Mouse (Mus musculus) brown adipose tissue, adult 24 weeks (tissue): ENCODE measurements around the gene Mid2. TPM values are rescaled to one million over a fixed set of nuclear protein-coding genes. Genes with fewer than 3 reads are reported as not detected.

Experiments
- H3K27ac ChIP-seq: fragments of 200-500 bp; replicated peaks from 2 replicates; pipeline ENCODE4 v1.5.1; 2012; ENCODE audit warnings: low read depth, mild to moderate bottlenecking, low read length
- H3K4me1 ChIP-seq: fragments of 200-500 bp; 2 replicates; pipeline ENCODE4 v1.6.1; 2012; ENCODE audit warnings: low read length, mixed read lengths; ENCODE audit not compliant: control insufficient read depth, insufficient read depth, insufficient read length
- H3K4me3 ChIP-seq: fragments of 200-500 bp; 2 replicates; pipeline ENCODE4 v1.5.1; 2012; ENCODE audit warnings: low read depth, mild to moderate bottlenecking, low read length, moderate library complexity; ENCODE audit not compliant: insufficient read depth
- polyA plus RNA-seq: library from polyadenylated mRNA; stranded (reverse); fragments of >200 nt; gene quantifications from 2 replicates; pipeline ENCODE4 v1.2.4, GENCODE M21; 2012; ENCODE audit not compliant: missing spikeins, insufficient read depth, insufficient read length

Gene Mid2
- polyA plus RNA-seq, 1 experiment = 8.5 TPM

DNA sequence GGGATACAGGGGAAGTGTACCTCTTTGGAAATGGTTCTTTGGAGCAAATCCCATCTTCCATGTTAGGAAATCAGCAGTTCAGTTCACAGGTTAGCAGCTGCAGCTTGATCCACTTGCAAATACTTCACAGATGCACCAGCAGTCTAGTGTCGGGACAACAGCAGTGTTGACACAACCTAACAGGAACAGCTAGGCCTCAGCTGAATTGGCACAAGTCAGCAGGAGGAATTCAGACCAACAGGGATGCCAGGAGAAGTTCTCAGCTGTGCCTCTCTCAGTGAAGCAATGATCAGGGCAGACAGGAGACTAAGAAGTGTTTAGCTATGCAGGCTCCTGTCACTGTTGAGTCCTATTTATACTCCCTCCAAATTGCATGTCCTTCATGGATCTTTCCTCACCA lies 105.4 kb downstream of the Mid2 start:
- Histone ChIP-seq H3K4me3 (no peak overlapping the region), H3K4me1 (no peaks in the 10 kb centered on the region), H3K27ac (no peak overlapping the region)

DNA sequence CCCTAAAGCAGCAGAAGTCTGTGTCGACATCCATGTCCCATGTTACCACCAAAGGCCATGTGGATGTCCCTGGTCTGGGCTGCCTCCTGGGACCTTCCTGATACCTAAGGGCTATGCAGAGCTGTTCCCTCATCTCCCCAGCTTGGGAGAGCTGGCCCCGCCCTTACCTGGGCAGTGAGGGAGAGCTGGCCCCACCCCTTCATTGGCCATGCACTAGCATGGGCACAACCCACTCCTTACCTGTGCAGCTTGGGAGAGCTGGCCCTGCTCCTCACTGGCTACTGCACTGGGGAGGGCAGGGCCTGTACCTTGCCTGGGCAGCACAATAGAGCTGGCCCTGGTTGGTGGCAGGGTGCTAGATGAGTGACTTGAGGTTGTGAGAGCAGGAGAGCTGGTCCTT lies 140.9 kb downstream of the Mid2 start:
- Histone ChIP-seq H3K4me3 (no peak overlapping the region), H3K4me1 (no peaks in the 10 kb centered on the region), H3K27ac (no peak overlapping the region)

DNA sequence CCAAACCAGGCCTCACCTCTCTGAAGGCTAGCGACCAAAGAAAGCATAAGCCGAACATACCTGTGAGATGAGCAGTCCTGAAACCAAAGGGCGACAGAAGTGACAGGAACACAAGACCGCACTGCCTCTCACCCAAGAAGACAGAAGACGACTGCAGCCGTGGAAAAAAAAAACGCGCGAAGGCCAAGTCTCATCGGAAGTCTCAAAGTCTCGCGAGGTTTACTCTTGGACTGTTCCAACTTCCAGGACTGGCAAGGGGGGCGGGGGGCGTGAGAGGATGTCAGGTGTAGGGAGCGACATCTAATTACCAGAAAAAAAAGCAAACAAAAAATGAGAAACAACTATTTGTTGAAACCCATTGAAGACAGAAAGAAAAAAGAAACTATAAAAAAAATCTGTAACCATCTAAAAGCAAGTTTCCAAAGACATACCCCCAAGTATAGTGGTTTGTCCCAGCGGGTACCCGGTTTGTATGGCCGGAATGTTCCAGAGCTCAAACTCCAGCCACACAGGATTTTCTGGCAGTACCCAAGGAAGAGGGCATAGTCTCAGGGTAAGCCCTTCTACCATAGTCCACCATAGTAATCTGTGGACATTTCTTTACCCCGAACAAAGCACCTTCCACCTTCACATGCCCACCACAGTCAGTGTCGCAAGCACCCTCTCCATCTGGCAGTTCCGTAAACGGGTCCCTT lies 149.1 kb downstream of the Mid2 start, which contains the start of gene Tex13b:
Gene Tex13b, minus strand, starts transcription at position 122 of the 695 bp plus-strand sequence.
- no peak within 1 kb of the TSS for H3K27ac ChIP-seq
- H3K4me3 ChIP-seq = no peak within 1 kb of the TSS
- H3K4me1 ChIP-seq = no peaks in the 10 kb centered on the region

Other genes starting within 250 kb of the Mid2 start
- 18.1 and 23.7 TPM in 2 replicates for gene Prps1, start 208.0 kb upstream of the Mid2 start, polyA plus RNA-seq
- gene Tsc22d3, start 63.9 kb upstream of the Mid2 start, polyA plus RNA-seq = 38.4 and 73.3 TPM in 2 replicates
- not detected in 2 replicates for gene Tex13b, start 148.8 kb downstream of the Mid2 start, polyA plus RNA-seq
- not detected in 2 replicates for gene Vsig1, start 243.0 kb downstream of the Mid2 start, polyA plus RNA-seq